Mouse (Mus musculus) limb, embryonic 14.5 days (tissue): ENCODE data around the gene Tmem30a. TPM values are rescaled to one million over a fixed set of nuclear protein-coding genes. Genes with fewer than 3 reads are reported as not detected.

Experiments
- ATAC-seq: fragments of 200-750 bp; cut with Nextera tagmentation; 2 replicates; pipeline ENCODE4 v1.8.0; 2017; ENCODE audit warnings: low read depth, moderate number of reproducible peaks, moderate TSS enrichment; ENCODE audit not compliant: low FRiP score
- DNase-seq: peaks from one replicate; pipeline ENCODE4 v3.0.0-alpha.2; 2015; ENCODE audit warnings: low spot score
- H3K27ac ChIP-seq: fragments of 300-500 bp; sonication (generic); replicated peaks from 2 replicates; pipeline ENCODE4 v1.5.1; 2014; ENCODE audit warnings: low read depth, mild to moderate bottlenecking, low read length, moderate library complexity, mixed read lengths
- H3K27me3 ChIP-seq: fragments of 300-500 bp; sonication (generic); 2 replicates; pipeline ENCODE4 v1.6.1; 2014; ENCODE audit warnings: low read length, mixed read lengths; ENCODE audit not compliant: control insufficient read depth, insufficient read depth
- H3K36me3 ChIP-seq: fragments of 300-500 bp; sonication (generic); 2 replicates; pipeline ENCODE4 v1.6.1; 2014; ENCODE audit warnings: mild to moderate bottlenecking, low read length, moderate library complexity, mixed read lengths; ENCODE audit not compliant: control insufficient read depth, insufficient read depth
- H3K4me1 ChIP-seq: fragments of 300-500 bp; sonication (generic); 2 replicates; pipeline ENCODE4 v1.6.1; 2014; ENCODE audit warnings: antibody characterized with exemption, low read length, mixed read lengths; ENCODE audit not compliant: control insufficient read depth, insufficient read depth
- H3K4me2 ChIP-seq: fragments of 300-500 bp; sonication (generic); replicated peaks from 2 replicates; pipeline ENCODE4 v1.6.1; 2014; ENCODE audit warnings: low read depth, mild to moderate bottlenecking, low read length, moderate library complexity; ENCODE audit not compliant: severe bottlenecking
- H3K4me3 ChIP-seq: fragments of 300-500 bp; sonication (generic); replicated peaks from 2 replicates; pipeline ENCODE4 v1.5.1; 2014; ENCODE audit warnings: low read length
- H3K9ac ChIP-seq: fragments of 300-500 bp; sonication (generic); 2 replicates; pipeline ENCODE4 v1.6.1; 2014; ENCODE audit warnings: mild to moderate bottlenecking, low read depth, low read length, moderate library complexity; ENCODE audit not compliant: severe bottlenecking
- H3K9me3 ChIP-seq: fragments of 300-500 bp; sonication (generic); 2 replicates; pipeline ENCODE4 v1.6.1; 2016; ENCODE audit warnings: low read length; ENCODE audit not compliant: control insufficient read depth
- POLR2A ChIP-seq: fragments of 200-500 bp; IDR thresholded peaks from 2 replicates; pipeline ENCODE4 v1.8.0; 2012; ENCODE audit warnings: inconsistent platforms, mild to moderate bottlenecking, moderate library complexity, borderline replicate concordance; ENCODE audit not compliant: insufficient read depth, insufficient read length; ENCODE audit errors: extremely low read depth
- WGBS: fragments of 180-500 bp; shearing (Covaris S2); extraction: QIAGEN DNeasy Blood & Tissue Kit; methylation state at CpG from one replicate; pipeline ENCODE4 v1.1.7; 2014; 5-methylcytosine and 5-hydroxymethylcytosine counted together
- polyA plus RNA-seq, 2 experiments: library from polyadenylated mRNA; depleted of rRNA in 1 of 2; stranded (reverse) in 1 of 2; unstranded in 1 of 2; fragments of >200 nt; fragmentation: Nextera tagmentation in 1 of 2; extraction: Ambion mirVana in 1 of 2; gene quantifications; 2 replicates each; pipeline versions ENCODE4 v1.2.1 to v1.2.3; 2012 to 2014

Gene Tmem30a
- polyA plus RNA-seq, 2 experiments = 34.9 to 52.8 TPM

DNA sequence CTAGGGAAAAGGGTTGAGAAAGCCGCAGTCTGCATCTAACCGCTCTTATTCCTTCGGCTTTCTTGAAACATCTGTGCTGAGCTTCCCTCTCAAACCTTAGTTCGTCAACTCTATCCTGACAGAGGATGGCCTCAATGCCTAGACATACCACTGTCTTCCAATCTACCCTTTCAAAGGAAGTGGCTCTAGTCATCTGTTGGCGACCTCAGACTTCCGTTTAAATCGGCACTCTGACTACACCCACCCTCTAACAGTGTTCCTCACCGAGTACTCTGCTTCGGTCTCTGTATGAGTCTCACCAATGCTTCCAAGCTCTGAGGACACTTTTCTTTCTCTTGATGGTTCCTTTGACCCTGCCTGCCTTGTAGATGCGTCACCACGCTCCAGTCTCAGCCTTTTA is 22.7 kb upstream of the Tmem30a start:
- no peak overlapping the region for H3K4me3 ChIP-seq
- H3K36me3 ChIP-seq = no peaks in the 10 kb centered on the region
- no peak overlapping the region for H3K9ac ChIP-seq
- H3K27me3 ChIP-seq = no peaks in the 10 kb centered on the region
- WGBS = 94% methylated on average over 11 of the region's 11 CpGs
- no peaks in the 10 kb centered on the region for H3K9me3 ChIP-seq
- H3K4me1 ChIP-seq = peaks cover 17% of the 10 kb centered on the region; the same call in 1 of the 2 replicates
- no peak for ATAC-seq
- no peak for TF ChIP-seq POLR2A
- no peak for DNase-seq
- H3K27ac ChIP-seq = no peak overlapping the region
- H3K4me2 ChIP-seq = no peak overlapping the region

DNA sequence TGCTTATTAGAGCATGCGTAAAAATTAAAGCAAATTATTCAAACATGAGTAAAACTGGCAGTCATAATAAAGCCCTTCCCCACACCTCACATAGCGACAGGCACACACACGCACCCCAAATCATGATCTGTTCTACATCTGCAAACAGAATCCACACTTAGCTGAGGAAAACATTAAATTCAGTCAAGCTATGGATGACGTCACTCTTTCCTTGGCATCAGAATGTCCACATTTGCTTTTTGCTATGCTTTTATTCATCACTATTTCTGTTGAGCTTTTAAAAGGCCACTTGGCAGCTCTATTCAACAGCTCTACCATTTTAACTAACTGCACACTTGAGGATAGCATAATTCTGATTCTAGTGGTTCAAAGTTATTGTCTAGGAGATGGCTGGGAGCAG is 21.3 kb upstream of the Tmem30a start:
- Histone ChIP-seq H3K27ac (no peak overlapping the region), H3K4me2 (no peak overlapping the region), H3K9me3 (no peaks in the 10 kb centered on the region), H3K9ac (no peak overlapping the region), H3K36me3 (no peaks in the 10 kb centered on the region), H3K4me3 (no peak overlapping the region), H3K4me1 (peaks cover 19% of the 10 kb centered on the region; the same call in 1 of the 2 replicates), H3K27me3 (no peaks in the 10 kb centered on the region)
- no peak for ATAC-seq
- WGBS = 47% methylated on average over 4 of the region's 4 CpGs
- no peak for TF ChIP-seq POLR2A
- peak; percentile 77 for DNase-seq

DNA sequence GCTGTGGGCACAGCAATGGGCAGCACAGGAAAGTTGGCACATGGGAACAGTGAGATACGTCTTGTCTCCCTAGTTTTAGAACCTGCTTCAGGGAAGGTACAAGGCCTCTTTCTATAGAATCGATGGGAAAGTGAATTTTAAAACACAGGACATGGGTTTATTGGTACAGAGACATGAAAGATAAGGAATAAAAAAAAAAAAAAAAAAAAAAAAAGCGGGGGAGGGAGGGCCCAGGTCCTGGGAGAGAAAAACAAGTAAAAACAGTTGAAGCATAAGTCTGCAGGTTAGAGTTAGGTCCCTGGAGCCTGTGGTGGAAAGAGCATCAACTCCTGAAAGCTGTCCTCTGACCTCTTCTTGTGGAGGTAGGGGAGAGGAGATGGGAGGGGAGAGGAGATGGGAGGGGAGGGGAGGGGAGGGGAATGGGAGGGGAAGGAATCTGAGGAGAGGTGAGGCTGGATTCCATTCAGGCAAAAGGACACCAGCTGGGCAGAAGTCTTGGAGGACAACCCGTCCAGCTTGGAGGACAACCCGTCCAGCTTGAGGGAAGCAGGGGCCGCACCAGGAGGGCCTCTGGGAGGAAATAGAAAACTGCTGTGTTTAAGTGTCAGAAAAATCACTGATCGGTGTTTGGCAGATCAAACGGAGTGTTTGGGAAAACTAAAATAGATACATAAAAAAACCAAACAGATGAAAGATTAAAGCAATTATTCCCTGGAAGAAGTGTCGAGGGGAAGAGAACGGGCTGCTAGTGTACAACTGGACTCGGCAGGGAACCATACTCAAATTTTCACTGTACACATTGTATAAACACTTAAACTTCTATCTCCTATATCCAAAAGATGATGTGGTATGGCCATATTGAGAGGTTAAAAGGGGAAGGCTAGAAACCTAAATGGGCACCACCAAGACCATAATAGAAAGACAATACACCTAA is 17.9 kb upstream of the Tmem30a start:
- DNase-seq = no peak
- Histone ChIP-seq H3K4me1 (peaks cover 24% of the 10 kb centered on the region), H3K4me2 (no peak overlapping the region), H3K27me3 (no peaks in the 10 kb centered on the region), H3K9me3 (no peaks in the 10 kb centered on the region), H3K4me3 (no peak overlapping the region), H3K36me3 (no peaks in the 10 kb centered on the region), H3K9ac (no peak overlapping the region), H3K27ac (no peak overlapping the region)
- WGBS = 60% methylated on average over 11 of the region's 11 CpGs
- TF ChIP-seq POLR2A = no peak
- no peak for ATAC-seq

DNA sequence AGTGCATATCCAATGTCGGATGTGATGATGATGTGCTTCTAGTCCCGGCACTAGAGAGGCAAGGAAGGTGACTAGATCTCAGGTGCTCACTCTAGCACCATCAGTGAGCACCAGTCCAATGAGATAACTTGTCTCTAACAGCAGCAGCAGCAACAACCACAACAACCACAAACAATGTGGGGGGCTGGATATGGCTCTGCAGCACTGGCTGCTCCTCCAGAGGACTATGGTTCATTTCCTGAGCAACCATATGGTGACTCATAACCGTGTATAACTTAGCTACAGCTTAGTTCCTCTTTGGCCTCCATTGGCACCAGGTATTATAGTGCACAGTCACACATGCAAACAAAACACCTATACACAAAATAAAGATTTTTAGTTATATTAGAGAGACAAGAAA is 17.2 kb upstream of the Tmem30a start:
- H3K27ac ChIP-seq = no peak overlapping the region
- DNase-seq = no peak
- WGBS = 68% methylated on average over 3 of the region's 3 CpGs
- H3K4me3 ChIP-seq = no peak overlapping the region
- no peaks in the 10 kb centered on the region for H3K27me3 ChIP-seq
- no peak for ATAC-seq
- peaks cover 21% of the 10 kb centered on the region for H3K4me1 ChIP-seq
- TF ChIP-seq POLR2A = no peak
- no peak overlapping the region for H3K9ac ChIP-seq
- no peaks in the 10 kb centered on the region for H3K36me3 ChIP-seq
- no peak overlapping the region for H3K4me2 ChIP-seq
- H3K9me3 ChIP-seq = no peaks in the 10 kb centered on the region

DNA sequence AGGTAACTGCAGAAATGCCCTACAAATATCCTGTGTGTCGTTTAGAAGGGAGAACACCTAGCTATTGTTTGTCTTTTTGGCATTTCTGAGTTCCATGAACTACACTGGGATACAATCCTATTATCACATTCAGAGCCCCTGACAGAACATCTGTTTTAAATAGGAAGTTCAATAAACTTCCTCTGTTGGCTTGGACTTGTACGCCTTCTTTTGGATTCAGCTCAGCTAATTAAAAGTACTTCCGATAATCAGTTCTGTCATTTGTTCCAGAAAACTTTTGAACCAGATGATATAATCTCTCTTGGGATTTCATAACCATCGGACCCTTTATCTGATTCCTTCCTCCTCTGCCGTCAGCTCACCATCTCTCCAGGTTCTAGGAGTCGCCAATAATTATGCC is 16.1 kb upstream of the Tmem30a start:
- no peak overlapping the region for H3K4me3 ChIP-seq
- ATAC-seq = no peak
- H3K36me3 ChIP-seq = no peaks in the 10 kb centered on the region
- H3K4me1 ChIP-seq = peaks cover 15% of the 10 kb centered on the region
- no peaks in the 10 kb centered on the region for H3K9me3 ChIP-seq
- no peak overlapping the region for H3K27ac ChIP-seq
- no peak for TF ChIP-seq POLR2A
- H3K9ac ChIP-seq = no peak overlapping the region
- 25% methylated on average over 6 of the region's 6 CpGs for WGBS
- H3K27me3 ChIP-seq = no peaks in the 10 kb centered on the region
- DNase-seq = no peak
- H3K4me2 ChIP-seq = no peak overlapping the region
